Mouse (Mus musculus) MEL (cell line): ENCODE data around the gene Gng12. TPM values are rescaled to one million over a fixed set of nuclear protein-coding genes. Genes with fewer than 3 reads are reported as not detected.

Experiments used
- DNase-seq: peaks from one replicate; pipeline ENCODE4 v3.0.0; 2011; ENCODE audit warnings: low read depth, low spot score
- H3K27ac ChIP-seq: 2 replicates; pipeline ENCODE4 v1.5.1; 2012; ENCODE audit warnings: low read depth, mild to moderate bottlenecking, control low read depth, low read length, moderate library complexity; ENCODE audit not compliant: control insufficient read depth
- H3K27me3 ChIP-seq, 2 experiments: fragments of 150-350 bp in 1 of 2; sonication (generic) in 1 of 2; 2 replicates each; pipeline ENCODE4 v1.6.1; 2012; ENCODE audit warnings: low read length in 2 of 2, mild to moderate bottlenecking in 2 of 2, improper control_type of control experiment in 1 of 2, moderate library complexity in 1 of 2; ENCODE audit not compliant: insufficient read depth in 2 of 2, control insufficient read depth in 1 of 2
- H3K36me3 ChIP-seq, 2 experiments: 2 replicates each; pipeline ENCODE4 v1.6.1; 2012 to 2014; ENCODE audit warnings: low read length in 2 of 2, improper control_type of control experiment in 1 of 2, inconsistent platforms in 1 of 2, mild to moderate bottlenecking in 1 of 2; ENCODE audit not compliant: insufficient read depth in 2 of 2, control insufficient read depth in 1 of 2
- H3K4me1 ChIP-seq, 2 experiments: fragments of 150-350 bp in 1 of 2; sonication (generic) in 1 of 2; 2 replicates each; pipeline ENCODE4 v1.6.1; 2012; ENCODE audit warnings: low read length in 2 of 2, improper control_type of control experiment in 1 of 2, mild to moderate bottlenecking in 1 of 2; ENCODE audit not compliant: insufficient read depth in 2 of 2, control insufficient read depth in 1 of 2
- H3K4me3 ChIP-seq, 2 experiments: fragments of 150-350 bp in 1 of 2; sonication (generic) in 1 of 2; 2 replicates each; pipeline ENCODE4 v1.5.1; 2012; ENCODE audit warnings: low read depth in 2 of 2, low read length in 2 of 2, mild to moderate bottlenecking in 2 of 2, moderate library complexity in 2 of 2, control low read depth in 1 of 2, improper control_type of control experiment in 1 of 2; ENCODE audit not compliant: control insufficient read depth in 1 of 2, insufficient read depth in 1 of 2
- H3K79me2 ChIP-seq: 2 replicates; pipeline ENCODE4 v1.6.1; 2012; ENCODE audit warnings: mild to moderate bottlenecking, low read length, moderate library complexity; ENCODE audit not compliant: control insufficient read depth, poor library complexity, insufficient read depth
- H3K9ac ChIP-seq: 2 replicates; pipeline ENCODE4 v1.6.1; 2012; ENCODE audit warnings: low read depth, mild to moderate bottlenecking, control low read depth, low read length, moderate library complexity; ENCODE audit not compliant: control insufficient read depth, poor library complexity, severe bottlenecking
- H3K9me3 ChIP-seq: fragments of 150-350 bp; sonication (generic); replicated peaks from 2 replicates; pipeline ENCODE4 v1.6.1; 2012; ENCODE audit warnings: mild to moderate bottlenecking, low read length, improper control_type of control experiment, moderate library complexity; ENCODE audit not compliant: insufficient read depth
- ELF1 ChIP-seq: IDR thresholded peaks from 2 replicates; pipeline ENCODE4 v1.6.1; 2014; ENCODE audit warnings: low read depth, mild to moderate bottlenecking, inconsistent platforms, low read length, improper control_type of control experiment, moderate library complexity
- GABPA ChIP-seq: IDR thresholded peaks from 2 replicates; pipeline ENCODE4 v1.6.1; 2012; ENCODE audit warnings: low read depth, mild to moderate bottlenecking, inconsistent platforms, low read length, improper control_type of control experiment, moderate library complexity
- GATA1 ChIP-seq: IDR thresholded peaks from 2 replicates; pipeline ENCODE4 v1.6.1; 2011; ENCODE audit warnings: low read depth, low read length, improper control_type of control experiment
- KAT2A ChIP-seq: conservative IDR thresholded peaks from 2 replicates; pipeline ENCODE4 v1.6.1; 2012; ENCODE audit warnings: low read depth, low read length, improper control_type of control experiment, inconsistent platforms
- MAX ChIP-seq: IDR thresholded peaks from 2 replicates; pipeline ENCODE4 v1.6.1; 2011; ENCODE audit warnings: low read length, improper control_type of control experiment
- MAZ ChIP-seq: IDR thresholded peaks from 2 replicates; pipeline ENCODE4 v1.6.1; 2012; ENCODE audit warnings: low read depth, mild to moderate bottlenecking, inconsistent platforms, low read length, improper control_type of control experiment
- MEF2A ChIP-seq: IDR thresholded peaks from 2 replicates; pipeline ENCODE4 v1.6.1; 2014; ENCODE audit warnings: low read depth, mild to moderate bottlenecking, inconsistent platforms, low read length, improper control_type of control experiment; ENCODE audit not compliant: poor library complexity, insufficient replicate concordance, severe bottlenecking; ENCODE audit errors: extremely low read depth
- MXI1 ChIP-seq: IDR thresholded peaks from 2 replicates; pipeline ENCODE4 v1.6.1; 2011; ENCODE audit warnings: mild to moderate bottlenecking, low read depth, low read length, improper control_type of control experiment
- MYC ChIP-seq: IDR thresholded peaks from 2 replicates; pipeline ENCODE4 v1.6.1; 2011; ENCODE audit warnings: low read depth, mild to moderate bottlenecking, low read length, improper control_type of control experiment, moderate library complexity
- POLR2A ChIP-seq, 2 experiments: IDR thresholded peaks; 2 replicates each; pipeline ENCODE4 v1.6.1; 2011 to 2012; ENCODE audit warnings: low read length in 2 of 2, mild to moderate bottlenecking in 2 of 2, control low read depth in 1 of 2, improper control_type of control experiment in 1 of 2, low read depth in 1 of 2, moderate library complexity in 1 of 2; ENCODE audit not compliant: control insufficient read depth in 1 of 2, insufficient read depth in 1 of 2, poor library complexity in 1 of 2
- RAD21 ChIP-seq: IDR thresholded peaks from 2 replicates; pipeline ENCODE4 v1.6.1; 2011; ENCODE audit warnings: mild to moderate bottlenecking, low read depth, low read length, improper control_type of control experiment
- RCOR1 ChIP-seq: IDR thresholded peaks from 2 replicates; pipeline ENCODE4 v1.6.1; 2012; ENCODE audit warnings: low read depth, mild to moderate bottlenecking, inconsistent platforms, low read length, improper control_type of control experiment
- SIN3A ChIP-seq: IDR thresholded peaks from 2 replicates; pipeline ENCODE4 v1.6.1; 2012; ENCODE audit warnings: low read length, improper control_type of control experiment, inconsistent platforms
- USF1 ChIP-seq: IDR thresholded peaks from 2 replicates; pipeline ENCODE4 v1.6.1; 2014; ENCODE audit warnings: low read depth, mild to moderate bottlenecking, inconsistent platforms, low read length, improper control_type of control experiment, moderate library complexity
- ZKSCAN1 ChIP-seq: IDR thresholded peaks from 2 replicates; pipeline ENCODE4 v1.6.1; 2012; ENCODE audit warnings: low read depth, mild to moderate bottlenecking, inconsistent platforms, low read length, improper control_type of control experiment, moderate library complexity
- ZNF384 ChIP-seq: IDR thresholded peaks from 2 replicates; pipeline ENCODE4 v1.6.1; 2012; ENCODE audit warnings: low read depth, mild to moderate bottlenecking, inconsistent platforms, low read length, improper control_type of control experiment
- polyA plus RNA-seq, 2 experiments: library from polyadenylated mRNA; stranded (reverse) in 1 of 2; unstranded in 1 of 2; fragments of >175 nt in 1 of 2; fragments of >200 nt in 1 of 2; gene quantifications; 2 replicates each; pipeline versions ENCODE4 v1.2.1 to v1.2.4; 2012; ENCODE audit warnings: low replicate concordance in 2 of 2, low read depth in 1 of 2; ENCODE audit not compliant: insufficient read length in 2 of 2, insufficient read depth in 1 of 2, missing spikeins in 1 of 2
- total RNA-seq: library from RNA; depleted of rRNA; stranded (reverse); fragments of 300-350 nt; gene quantifications from 2 replicates; pipeline ENCODE4 v1.2.3, GENCODE M21; 2012

Gene Gng12
- total and polyA plus RNA-seq, 3 experiments = 16.8 to 44.0 TPM; not detected in 1

DNA sequence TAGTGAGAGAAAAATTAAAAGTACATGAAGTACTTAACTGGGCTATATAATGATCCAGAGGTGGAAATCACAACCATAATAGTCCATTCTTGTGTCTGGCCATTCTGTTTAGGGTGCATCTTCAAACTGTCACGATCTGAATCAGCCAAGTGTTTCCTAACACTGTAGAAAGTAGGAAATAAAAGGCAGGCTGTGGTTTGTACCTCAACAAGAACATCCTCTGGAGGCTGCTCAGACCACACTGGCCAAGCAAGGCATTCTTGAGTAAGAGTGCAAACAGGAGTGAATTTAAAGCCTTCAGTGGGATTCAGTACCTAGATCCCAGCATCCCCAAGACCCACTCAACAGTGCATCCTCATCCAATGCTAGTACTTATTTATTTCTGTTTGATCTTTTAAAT is 1.2 kb upstream of the Gng12 start:
- H3K4me3 ChIP-seq = no peak overlapping the region
- no peaks in the 10 kb centered on the region for H3K27me3 ChIP-seq
- H3K9ac ChIP-seq = no peak overlapping the region
- H3K27ac ChIP-seq = no peak overlapping the region
- no peak for DNase-seq
- TF ChIP-seq MAX (no peak), ELF1 (no peak), MEF2A (no peak), ZKSCAN1 (no peak), GATA1 (no peak)
- peaks cover 15% of the 10 kb centered on the region for H3K79me2 ChIP-seq
- H3K36me3 ChIP-seq = peaks cover 0 to 25% of the 10 kb centered on the region in 2 experiments; a peak in 2 of 4 replicates
- H3K9me3 ChIP-seq = no peaks in the 10 kb centered on the region
- H3K4me1 ChIP-seq = peaks cover 11 to 13% of the 10 kb centered on the region in 2 experiments

DNA sequence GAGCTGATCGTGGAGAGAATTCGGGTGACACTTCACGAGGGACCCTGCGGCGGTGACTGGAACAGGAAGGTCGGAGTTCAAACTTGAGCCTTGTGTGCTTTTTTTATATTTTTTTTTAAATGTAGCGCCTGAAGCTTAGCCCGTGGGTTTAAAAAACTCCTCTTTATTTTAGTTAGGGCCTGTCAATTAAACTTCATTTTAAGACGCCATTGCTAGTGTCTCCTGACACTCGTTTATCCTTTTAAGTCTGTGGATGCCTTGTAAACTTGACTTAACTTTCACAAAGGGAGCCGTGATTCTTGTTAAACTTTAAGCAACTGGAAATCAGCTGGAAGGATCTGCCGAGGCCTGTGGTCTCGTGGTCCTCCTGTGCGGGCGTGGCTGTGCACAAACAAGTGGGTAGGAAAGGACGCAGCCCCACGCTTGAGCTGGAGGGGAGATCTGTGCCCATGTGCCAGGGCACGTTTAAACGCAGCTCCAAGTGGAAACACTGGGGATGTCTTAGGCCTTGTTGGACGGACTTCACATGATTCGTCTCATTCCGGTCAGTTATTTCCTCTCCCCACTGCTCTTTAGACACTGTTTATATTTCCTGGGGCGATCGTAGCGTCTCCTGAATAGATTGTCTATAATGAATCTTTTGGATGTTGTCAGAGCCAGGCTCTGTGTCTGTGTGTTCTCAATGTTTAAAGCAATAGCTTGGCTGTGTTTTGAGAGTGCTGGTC is 886 bp downstream of the Gng12 start:
- Histone ChIP-seq H3K27ac (0 out of 2 replicates have a peak overlapping the region, but pooled peaks have one; percentile 10), H3K9ac (peak overlapping the region; percentile 75), H3K36me3 (peaks cover 0 to 34% of the 10 kb centered on the region in 2 experiments; a peak in 2 of 4 replicates), H3K4me3 (peak overlapping the region; percentile 80 to 82)
- TF ChIP-seq GABPA = no peak
- TF ChIP-seq MYC = peak; percentile 37; the same call in 1 of the 2 replicates
- peak; percentile 61; the same call in 1 of the 2 replicates for TF ChIP-seq SIN3A
- no peak for TF ChIP-seq ELF1
- TF ChIP-seq KAT2A = no peak
- TF ChIP-seq USF1 = peak; percentile 23; the same call in 1 of the 2 replicates
- TF ChIP-seq ZNF384 = peak; percentile 55; the same call in 1 of the 2 replicates
- TF ChIP-seq RCOR1 = no peak
- TF ChIP-seq RAD21 = no peak
- peak; percentile 92 for TF ChIP-seq MXI1
- no peak for TF ChIP-seq POLR2A (IDR thresholded peaks at IDR 0.05; ENCODE audit: control insufficient read depth in 1 of 2, insufficient read depth in 1 of 2, low read depth in 1 of 2, low read length in 2 of 2, poor library complexity in 1 of 2)
- TF ChIP-seq GATA1 = no peak
- no peak for TF ChIP-seq MAZ
- TF ChIP-seq, all 39 proteins: peak for 5
- peak; percentile 64 for DNase-seq
- Histone ChIP-seq H3K79me2 (peaks cover 27% of the 10 kb centered on the region), H3K9me3 (no peaks in the 10 kb centered on the region), H3K4me1 (peaks cover 22 to 23% of the 10 kb centered on the region in 2 experiments), H3K27me3 (no peaks in the 10 kb centered on the region)
